Mouse (Mus musculus) E14TG2a.4 (cell line): ENCODE results near the gene Hspb8.

Source experiments
- H3K27me3 ChIP-seq: 2 replicates; pipeline ENCODE4 v1.6.1; 2014; ENCODE audit warnings: low read length, control low read depth; ENCODE audit not compliant: insufficient read depth
- H3K36me3 ChIP-seq: 2 replicates; pipeline ENCODE4 v1.6.1; 2014; ENCODE audit warnings: low read length, control low read depth; ENCODE audit not compliant: insufficient read depth
- H3K4me1 ChIP-seq: replicated peaks from 2 replicates; pipeline ENCODE4 v1.6.1; 2014; ENCODE audit warnings: low read depth, low read length, control low read depth
- H3K4me3 ChIP-seq: replicated peaks from 2 replicates; pipeline ENCODE4 v1.5.1; 2014; ENCODE audit warnings: mild to moderate bottlenecking, low read length
- H3K9me3 ChIP-seq: 2 replicates; pipeline ENCODE4 v1.6.1; 2014; ENCODE audit warnings: low read length, control low read depth
- CTCF ChIP-seq: conservative IDR thresholded peaks from 2 replicates; pipeline ENCODE4 v1.5.1; 2014; ENCODE audit warnings: low read length
- NANOG ChIP-seq: IDR thresholded peaks from 2 replicates; pipeline ENCODE4 v1.6.1; 2014; ENCODE audit warnings: borderline replicate concordance, low read length, mixed read lengths
- POU5F1 ChIP-seq: IDR thresholded peaks from 2 replicates; pipeline ENCODE4 v1.6.1; 2014; ENCODE audit warnings: low read length, borderline replicate concordance

Hspb8 gene

GRCm38 (mm10) chr5:116425273-116425672 lies 2.6 kb upstream of the Hspb8 start:
- Histone ChIP-seq H3K4me3 (0 out of 2 replicates have a peak overlapping the region, but pooled peaks have one; percentile 7), H3K9me3 (no peaks in the 10 kb centered on the region; the same call in 1 of the 2 replicates), H3K4me1 (peaks cover 78% of the 10 kb centered on the region), H3K27me3 (peaks cover 6% of the 10 kb centered on the region; the same call in 1 of the 2 replicates), H3K36me3 (no peaks in the 10 kb centered on the region)
- TF ChIP-seq POU5F1, result no peak
- TF ChIP-seq CTCF, result no peak
- no peak for TF ChIP-seq NANOG

GRCm38 (mm10) chr5:116423746-116424145 lies 1.1 kb upstream of the Hspb8 start:
- H3K4me1 ChIP-seq, result peaks cover 82% of the 10 kb centered on the region
- H3K27me3 ChIP-seq, result peaks cover 6% of the 10 kb centered on the region; the same call in 1 of the 2 replicates
- no peaks in the 10 kb centered on the region for H3K36me3 ChIP-seq

GRCm38 (mm10) chr5:116421791-116422481 lies 728 bp downstream of the Hspb8 start:
- H3K9me3 ChIP-seq, result no peaks in the 10 kb centered on the region
- peaks cover 6% of the 10 kb centered on the region; the same call in 1 of the 2 replicates for H3K27me3 ChIP-seq
- peaks cover 11% of the 10 kb centered on the region for H3K36me3 ChIP-seq
- peak overlapping the region; percentile 79 for H3K4me3 ChIP-seq
- TF ChIP-seq CTCF (no peak), NANOG (no peak), POU5F1 (no peak)
- peaks cover 87% of the 10 kb centered on the region for H3K4me1 ChIP-seq

More at GRCm38 (mm10) chr5:116423746-116424145, 1.1 kb upstream of the Hspb8 start:
- no peaks in the 10 kb centered on the region for H3K9me3 ChIP-seq
- H3K4me3 ChIP-seq, result no peak overlapping the region
- no peak for TF ChIP-seq POU5F1
- TF ChIP-seq NANOG, result no peak
- no peak for TF ChIP-seq CTCF

- Histone ChIP-seq H3K27me3 (peaks cover 6% of the 10 kb centered on the region; the same call in 1 of the 2 replicates), H3K36me3 (peaks cover 13% of the 10 kb centered on the region), H3K4me3 (peak overlapping the region; percentile 54), H3K4me1 (peaks cover 87% of the 10 kb centered on the region), H3K9me3 (no peaks in the 10 kb centered on the region)
- TF ChIP-seq NANOG, result 0 out of 2 replicates have a peak, but pooled peaks have one; percentile 17
- no peak for TF ChIP-seq POU5F1
Measured at GRCm38 (mm10) chr5:116420759-116421225, 1.9 kb downstream of the Hspb8 start.

- Histone ChIP-seq H3K4me3 (peak overlapping the region; percentile 54), H3K36me3 (peaks cover 18% of the 10 kb centered on the region), H3K9me3 (no peaks in the 10 kb centered on the region), H3K4me1 (peaks cover 87% of the 10 kb centered on the region), H3K27me3 (peaks cover 6% of the 10 kb centered on the region; the same call in 1 of the 2 replicates)
- no peak for TF ChIP-seq POU5F1
- no peak for TF ChIP-seq CTCF
- TF ChIP-seq NANOG, result no peak
Measured at GRCm38 (mm10) chr5:116420213-116420612, 2.5 kb downstream of the Hspb8 start.

- H3K4me3 ChIP-seq, result peak overlapping the region; percentile 41
- H3K9me3 ChIP-seq, result no peaks in the 10 kb centered on the region
- H3K27me3 ChIP-seq, result peaks cover 6% of the 10 kb centered on the region; the same call in 1 of the 2 replicates
- peaks cover 25% of the 10 kb centered on the region for H3K36me3 ChIP-seq
- H3K4me1 ChIP-seq, result peaks cover 90% of the 10 kb centered on the region
- TF ChIP-seq POU5F1 (no peak), CTCF (no peak), NANOG (no peak)
Measured at GRCm38 (mm10) chr5:116419322-116420045, 3.2 kb downstream of the Hspb8 start.

- Histone ChIP-seq H3K9me3 (no peaks in the 10 kb centered on the region), H3K36me3 (peaks cover 40% of the 10 kb centered on the region), H3K4me3 (0 out of 2 replicates have a peak overlapping the region, but pooled peaks have one; percentile 32), H3K27me3 (no peaks in the 10 kb centered on the region), H3K4me1 (peaks cover 96% of the 10 kb centered on the region)
- no peak for TF ChIP-seq NANOG
- TF ChIP-seq POU5F1, result no peak
- TF ChIP-seq CTCF, result no peak
Measured at GRCm38 (mm10) chr5:116416208-116416607, 6.5 kb downstream of the Hspb8 start.

GRCm38 (mm10) chr5:116409689-116410590 lies 12.7 kb downstream of the Hspb8 start:
- peaks cover 79% of the 10 kb centered on the region for H3K4me1 ChIP-seq
- TF ChIP-seq POU5F1 (peak; percentile 34; the same call in 1 of the 2 replicates), CTCF (no peak), NANOG (no peak)
- H3K27me3 ChIP-seq, result no peaks in the 10 kb centered on the region
- no peaks in the 10 kb centered on the region for H3K9me3 ChIP-seq
- H3K4me3 ChIP-seq, result peak overlapping the region; percentile 58
- H3K36me3 ChIP-seq, result peaks cover 21% of the 10 kb centered on the region
